8 mouse cellular contexts compared by ENCODE assay signal in genomic region chr3:68495736-68496242, GRCm38 (mm10).
DNase-seq lines count a peak whose midpoint lies in the region; ATAC-seq and TF ChIP-seq lines count a peak whose summit lies in the region.

No protein-coding gene starts in this region.

- H3K9ac ChIP-seq in heart, embryonic 11.5 days (ENCODE audit: low read depth, low read length) = peak overlapping the region; percentile 90
- H3K9ac ChIP-seq in midbrain, postnatal 0 days (replicated peaks; ENCODE audit: low read length, poor library complexity, severe bottlenecking) = no peak overlapping the region

- H3K36me3 ChIP-seq in heart, embryonic 11.5 days (ENCODE audit: control insufficient read depth, insufficient read depth, low read length) = no peaks in the 10 kb centered on the region
- H3K36me3 ChIP-seq in midbrain, postnatal 0 days (ENCODE audit: insufficient read depth, low read length) = no peaks in the 10 kb centered on the region

- peak overlapping the region; percentile 79 for H3K4me2 ChIP-seq in heart, embryonic 11.5 days
- H3K4me2 ChIP-seq in midbrain, postnatal 0 days (ENCODE audit: low read depth, low read length, poor library complexity, severe bottlenecking) = peak overlapping the region; percentile 97

- WGBS in heart, embryonic 11.5 days (ENCODE audit: insufficient replicate concordance) = 1% methylated on average over 9 of the region's 9 CpGs
- 2% methylated on average over 9 of the region's 9 CpGs for WGBS in midbrain, postnatal 0 days

- peak; percentile 10 for DNase-seq in adrenal gland, postnatal 14 days
- DNase-seq in adrenal gland, adult 8-10 months = no peak
- DNase-seq in R1 (ENCODE audit: low read depth, low spot score) = peak; percentile 54
- peak; percentile 41 for DNase-seq in kidney, postnatal 10 days
- peak; percentile 24 for DNase-seq in midbrain, postnatal 0 days (ENCODE audit: low spot score)
- DNase-seq in thymus, postnatal 36 days = no peak

- H3K27me3 ChIP-seq in heart, embryonic 11.5 days (ENCODE audit: control insufficient read depth, insufficient read depth, low read length) = no peaks in the 10 kb centered on the region
- no peaks in the 10 kb centered on the region for H3K27me3 ChIP-seq in midbrain, postnatal 0 days (ENCODE audit: insufficient read depth, low read length)

- H3K9me3 ChIP-seq in heart, embryonic 11.5 days (replicated peaks; ENCODE audit: control insufficient read depth, low read length) = no peaks in the 10 kb centered on the region
- no peaks in the 10 kb centered on the region for H3K9me3 ChIP-seq in midbrain, postnatal 0 days (ENCODE audit: low read length)

- peaks cover 30% of the 10 kb centered on the region for H3K4me1 ChIP-seq in heart, embryonic 11.5 days (ENCODE audit: control insufficient read depth, insufficient read depth, low read length)
- 0 out of 2 replicates have a peak, but pooled peaks cover 4% of the 10 kb centered on the region for H3K4me1 ChIP-seq in midbrain, postnatal 0 days (ENCODE audit: insufficient read depth, low read length)

- H3K27ac ChIP-seq in heart, embryonic 11.5 days (ENCODE audit: low read depth, low read length) = peak overlapping the region; percentile 98
- peak overlapping the region; percentile 32; the same call in 1 of the 2 replicates for H3K27ac ChIP-seq in midbrain, postnatal 0 days (ENCODE audit: low read depth, low read length)

- H3K4me3 ChIP-seq in heart, embryonic 11.5 days (ENCODE audit: low read depth, low read length) = peak overlapping the region; percentile 80
- peak overlapping the region; percentile 75 for H3K4me3 ChIP-seq in midbrain, postnatal 0 days (ENCODE audit: low read depth, low read length)

- ATAC-seq in heart, embryonic 11.5 days (replicated peaks; ENCODE audit: insufficient number of reproducible peaks, low FRiP score, low TSS enrichment) = no peak
- peak; percentile 11; the same call in 1 of the 2 replicates for ATAC-seq in midbrain, postnatal 0 days (ENCODE audit: low FRiP score)
- no peak for ATAC-seq in erythroblast, adult 5-6 weeks (replicated peaks; ENCODE audit: low FRiP score, poor library complexity, severe bottlenecking)

- no peak for TF ChIP-seq CTCF in midbrain, postnatal 0 days (IDR thresholded peaks at IDR 0.05)

Comparison
In these comparisons a context has a peak if more than half of its experiments do, and no peak if none do; other contexts are left out.
1. DNase-seq: peak in adrenal gland, postnatal 14 days (single experiment), R1 (single experiment), kidney, postnatal 10 days (single experiment) and midbrain, postnatal 0 days (single experiment); none in adrenal gland, adult 8-10 months (single experiment) and thymus, postnatal 36 days (0 of 2).